Mouse (Mus musculus): Measurements from ENCODE around the gene Slc22a1.

DNA sequence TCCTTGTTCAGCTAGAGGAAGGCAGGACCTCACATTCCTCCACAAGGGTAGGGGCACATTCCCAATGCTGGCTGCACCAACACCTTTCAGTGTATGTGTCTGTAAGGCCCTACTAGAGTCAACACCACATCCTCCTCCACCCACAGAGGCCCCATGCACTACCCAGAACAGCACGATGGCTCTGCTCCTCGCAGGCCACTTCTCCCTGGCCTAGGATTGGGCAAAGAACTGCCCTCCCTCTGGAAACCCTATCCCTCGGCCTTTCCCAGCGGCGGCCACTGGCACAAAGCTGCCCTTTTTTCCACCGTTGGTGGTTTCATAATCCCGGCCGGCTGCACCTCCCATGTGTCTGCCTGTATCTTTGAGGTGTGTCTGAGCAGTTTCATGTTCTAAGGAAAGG is 47.0 kb upstream of the Slc22a1 start:
- TF ChIP-seq POLR2A (IDR thresholded peaks at IDR 0.05; ENCODE audit: low read depth, low read length) (no peak), CTCF (IDR thresholded peaks at IDR 0.05; ENCODE audit: extremely low read depth, insufficient read length, insufficient replicate concordance, low read depth, low read length) (no peak)

All from small intestine, adult 2 months (tissue).